Mouse (Mus musculus) right cerebral cortex, postnatal 36 days (tissue): ENCODE measurements around the gene Pth2r.

Source experiments
- DNase-seq, 2 experiments: peaks; one replicate each; pipeline ENCODE4 v3.0.0; 2022; ENCODE audit warnings: low spot score in 2 of 2, mixed read lengths in 1 of 2

Pth2r gene

DNA sequence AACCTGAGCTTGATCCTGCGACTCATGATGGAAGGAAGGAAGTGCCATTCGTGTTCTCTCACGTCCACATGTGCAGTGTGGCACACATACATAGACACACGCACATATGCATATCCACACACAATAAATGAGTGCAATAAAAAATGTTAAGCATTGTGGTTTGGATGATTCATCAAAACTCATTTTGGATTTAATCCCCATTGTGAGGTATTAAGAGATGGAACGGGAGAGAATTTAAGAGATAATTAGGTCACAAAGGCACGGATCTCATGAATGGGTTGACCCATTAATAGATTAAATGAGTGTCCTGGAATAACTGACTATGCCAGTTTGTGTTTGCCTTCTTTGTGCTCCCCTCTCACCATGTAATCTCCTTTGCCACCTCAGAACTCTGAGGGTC lies at the start of gene Pth2r:
Gene Pth2r (plus strand): TSS at position 301 of the 400 bp plus-strand sequence.
- DNase-seq, result no peak

- no peak for DNase-seq
These were observed 44.1 kb upstream of the Pth2r start for GRCm38 (mm10) chr1:65237712-65238111.

- DNase-seq, result no peak
These were observed 36.2 kb upstream of the Pth2r start for GRCm38 (mm10) chr1:65245637-65246036.

GRCm38 (mm10) chr1:65280461-65280860 lies 1.4 kb upstream of the Pth2r start:
- no peak for DNase-seq

DNA sequence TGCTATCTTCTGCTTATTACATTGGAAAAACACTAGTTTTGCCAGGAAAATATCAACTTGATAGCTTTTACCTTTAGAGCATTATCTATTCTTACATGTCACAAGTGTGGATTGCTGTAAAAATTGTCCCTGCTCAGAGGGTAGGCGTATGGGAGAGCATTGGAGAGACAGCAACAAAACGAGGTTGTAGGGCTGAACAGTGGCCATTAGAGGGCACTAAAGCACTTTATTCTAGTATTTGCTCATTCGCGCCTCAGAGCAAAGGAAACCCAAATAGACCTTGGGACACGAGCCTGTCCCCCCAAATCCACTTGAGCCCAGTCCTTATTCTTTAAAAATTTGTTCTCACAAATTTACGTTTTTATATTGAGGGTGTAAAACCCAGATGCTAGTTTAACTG lies 910 bp downstream of the Pth2r start:
- peak; percentile 30 to 58 for DNase-seq

DNA sequence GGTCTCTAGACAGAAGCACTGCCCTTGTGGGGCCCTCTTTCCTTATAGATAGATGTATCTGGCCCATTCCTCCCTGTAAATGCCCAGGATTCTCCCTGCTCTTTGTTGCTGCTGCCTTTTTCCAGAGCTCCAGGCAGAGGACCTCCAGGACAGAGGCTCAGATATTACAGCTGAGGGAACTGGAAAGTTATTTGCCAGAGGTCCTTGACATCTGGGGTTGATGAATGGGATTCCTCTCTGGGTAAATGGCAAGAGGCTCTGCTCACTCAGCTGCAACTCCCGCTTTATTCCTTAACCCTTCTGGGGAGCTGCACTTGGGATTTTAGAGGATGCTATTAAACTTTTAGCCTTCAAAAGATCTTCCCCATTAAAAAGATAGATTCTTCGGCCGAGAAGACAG lies 26.6 kb downstream of the Pth2r start:
- no peak for DNase-seq

DNA sequence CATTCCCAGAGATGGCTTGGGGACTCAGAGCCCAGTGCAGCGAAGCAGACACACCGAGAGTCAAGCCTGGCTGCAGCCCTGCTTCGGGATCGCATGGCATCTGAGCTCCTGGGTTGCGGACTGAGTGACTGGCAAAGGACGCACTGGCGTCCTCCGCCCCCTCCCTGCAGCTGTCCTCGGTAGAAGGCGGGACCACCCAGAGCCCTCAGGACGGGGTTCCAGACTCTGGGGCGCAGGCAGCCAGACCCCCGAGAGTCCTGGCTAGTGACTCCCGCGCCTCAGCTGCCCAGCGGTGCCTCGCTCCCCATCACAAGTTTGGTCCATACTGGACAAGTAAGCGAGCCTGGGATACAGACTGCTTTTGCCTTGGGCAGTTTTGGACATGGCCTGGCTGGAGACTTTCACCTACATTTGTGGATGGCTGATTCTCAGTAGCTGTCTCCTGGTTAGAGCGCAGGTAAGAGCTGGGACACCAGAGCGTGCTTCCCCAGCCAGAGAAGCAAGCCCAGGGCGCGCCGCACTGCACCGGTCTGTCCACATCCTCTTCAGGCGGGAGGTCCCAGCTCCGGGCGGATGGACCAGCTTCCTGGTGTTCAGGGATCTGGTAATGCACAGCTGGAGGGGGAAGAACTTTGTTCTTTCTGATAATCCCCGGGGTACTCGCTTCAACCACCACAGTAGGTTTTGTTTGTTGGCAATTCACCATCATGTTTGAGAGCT lies 29.5 kb downstream of the Pth2r start:
- DNase-seq, result peak; percentile 6 to 14

DNA sequence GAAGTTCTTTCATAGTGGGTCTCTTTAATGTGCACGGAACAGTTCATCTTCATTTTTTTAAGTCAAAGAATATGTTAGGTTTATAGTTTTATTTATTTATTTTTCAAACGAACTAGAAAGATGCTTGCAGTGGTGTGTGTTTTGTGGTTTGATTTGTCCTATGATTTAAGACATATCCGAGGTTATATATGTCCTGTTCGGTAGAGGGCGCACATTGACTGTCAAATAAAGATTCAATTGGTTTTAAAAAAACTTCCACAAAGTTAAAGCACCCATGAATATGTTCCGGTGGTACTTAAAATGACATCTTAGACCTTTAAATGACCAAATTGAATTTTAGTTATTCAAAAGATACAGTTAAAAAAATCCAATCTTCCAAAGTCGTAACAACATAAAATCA lies 30.3 kb downstream of the Pth2r start:
- peak in 1 of 2 experiments; percentile 28 for DNase-seq

GRCm38 (mm10) chr1:65312896-65313295 lies 31.0 kb downstream of the Pth2r start:
- DNase-seq, result no peak

DNA sequence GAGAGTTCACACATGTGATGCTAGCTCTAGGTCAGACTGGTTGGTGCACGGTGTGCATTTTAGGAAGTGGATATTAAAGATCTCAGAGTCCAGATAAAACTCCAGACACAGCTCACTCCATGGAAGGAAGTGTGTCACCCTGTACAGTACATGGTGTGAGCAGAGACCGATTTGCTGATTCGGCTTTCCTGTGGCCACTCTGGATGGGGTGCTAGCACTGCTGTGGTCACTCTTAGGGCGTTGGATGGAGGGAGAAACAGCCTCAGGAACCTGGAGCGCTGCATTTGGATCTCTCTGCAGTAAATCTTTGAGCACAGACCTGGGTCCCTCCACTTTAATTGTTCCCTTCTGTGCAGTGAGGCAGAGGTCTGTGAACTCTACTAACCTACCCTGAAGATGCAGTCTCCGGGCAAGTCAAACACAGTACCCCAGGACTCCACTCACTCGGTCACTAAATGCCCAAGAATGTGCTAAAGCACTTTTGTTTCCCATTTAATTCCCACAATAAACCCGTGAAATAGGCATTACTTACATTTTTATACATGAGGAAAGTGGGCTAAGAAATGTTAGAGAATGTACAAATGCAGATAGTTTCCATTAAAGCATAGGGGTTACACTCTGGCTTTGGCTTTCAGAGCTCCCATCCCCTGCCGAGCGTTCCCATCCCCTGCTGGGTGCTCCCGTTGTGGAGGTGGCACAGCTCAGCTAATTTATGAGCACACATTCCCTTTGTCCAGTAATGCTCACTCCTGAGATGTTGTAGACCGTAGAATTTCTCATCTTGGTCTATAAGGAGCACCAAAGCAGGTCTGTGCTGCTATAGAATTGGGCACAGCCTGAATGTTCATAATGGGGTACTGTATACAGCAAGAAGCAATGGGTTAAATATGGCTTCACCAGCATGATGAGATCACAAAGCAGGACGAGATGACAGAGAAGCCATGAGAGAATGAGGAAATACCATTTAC lies 32.5 kb downstream of the Pth2r start:
- DNase-seq, result no peak

GRCm38 (mm10) chr1:65315022-65315407 lies 33.2 kb downstream of the Pth2r start:
- DNase-seq, result no peak

GRCm38 (mm10) chr1:65334026-65334425 lies 52.2 kb downstream of the Pth2r start:
- DNase-seq, result peak; percentile 51 to 80

DNA sequence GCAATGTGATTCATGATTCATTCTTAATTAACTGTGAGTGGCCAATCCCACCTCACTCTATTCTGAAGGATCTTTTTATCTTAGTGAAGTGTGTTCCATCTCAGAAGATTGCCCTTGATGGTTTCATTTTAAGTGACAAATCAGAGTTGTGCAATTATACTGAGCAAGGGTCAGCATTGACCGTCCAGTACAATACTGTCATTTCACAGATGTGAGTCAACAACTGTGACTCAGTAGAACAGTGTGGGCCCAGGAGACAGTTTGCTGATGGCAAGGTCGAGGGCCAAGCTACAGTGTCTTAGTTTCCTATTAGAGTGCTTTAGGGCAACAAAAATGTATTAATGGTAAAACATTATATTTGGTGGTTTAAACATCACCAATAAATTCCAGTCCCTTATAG lies 55.9 kb downstream of the Pth2r start:
- DNase-seq, result no peak

DNA sequence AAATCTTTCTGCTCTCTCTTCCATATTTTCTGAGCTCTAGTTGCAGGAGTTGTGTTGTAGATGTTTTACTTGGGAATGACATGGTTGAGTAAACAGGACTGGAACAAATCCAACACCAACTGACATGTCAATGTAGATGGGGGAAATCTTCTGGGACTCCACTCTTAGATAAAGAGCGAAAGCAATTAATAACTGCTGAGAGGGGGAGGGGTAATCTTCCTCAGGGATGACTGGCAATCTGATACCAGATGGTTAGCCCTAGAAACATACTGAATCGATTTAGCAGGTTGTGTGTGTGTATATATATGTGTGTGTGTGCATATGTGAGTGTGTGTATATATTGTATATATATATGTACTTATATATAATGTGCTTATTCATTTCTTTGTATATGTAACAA lies 58.4 kb downstream of the Pth2r start:
- DNase-seq, result no peak

GRCm38 (mm10) chr1:65352979-65353378 lies 71.1 kb downstream of the Pth2r start:
- DNase-seq, result no peak

GRCm38 (mm10) chr1:65354153-65354552 lies 72.3 kb downstream of the Pth2r start:
- no peak for DNase-seq

GRCm38 (mm10) chr1:65388328-65388727 lies 106.5 kb downstream of the Pth2r start:
- peak in 1 of 2 experiments; percentile 5 for DNase-seq

DNA sequence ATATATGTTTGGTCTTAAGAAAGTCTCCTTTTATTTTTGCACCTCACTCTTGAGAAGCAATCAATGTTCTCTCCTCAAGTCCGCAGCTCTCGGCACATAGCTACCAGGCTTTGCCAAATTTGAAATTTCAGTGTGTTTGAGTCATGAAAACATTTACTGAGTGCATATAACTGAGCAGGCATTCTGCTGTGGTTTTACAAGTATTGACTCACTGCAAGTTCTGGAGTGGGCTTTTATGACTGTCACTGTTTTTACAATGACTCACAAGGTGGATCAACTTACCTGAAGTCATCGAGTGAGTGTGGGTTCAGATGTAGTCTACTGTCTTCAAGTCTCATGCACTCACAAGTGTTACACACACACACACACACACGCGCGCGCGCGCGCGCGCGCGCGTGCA lies 107.8 kb downstream of the Pth2r start:
- no peak for DNase-seq

DNA sequence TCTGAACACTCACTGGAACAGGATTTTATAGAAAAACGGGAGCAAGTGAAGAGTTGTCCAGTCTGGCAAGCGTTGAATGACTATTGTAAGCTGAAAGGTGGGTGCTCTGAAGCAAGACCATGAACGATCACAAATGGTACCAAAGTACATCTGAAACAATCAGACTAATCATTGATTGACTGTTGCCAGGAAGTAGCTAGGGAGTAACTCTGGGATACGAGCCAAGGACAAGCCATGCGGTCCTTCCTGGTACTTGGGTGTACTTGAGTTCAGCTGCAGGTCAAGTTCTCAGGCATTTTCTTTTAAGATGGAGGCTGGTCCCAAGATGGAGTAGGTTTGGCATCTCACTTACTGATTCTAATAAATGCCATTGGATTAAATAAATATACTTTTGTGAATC lies 125.6 kb downstream of the Pth2r start:
- DNase-seq, result no peak

DNA sequence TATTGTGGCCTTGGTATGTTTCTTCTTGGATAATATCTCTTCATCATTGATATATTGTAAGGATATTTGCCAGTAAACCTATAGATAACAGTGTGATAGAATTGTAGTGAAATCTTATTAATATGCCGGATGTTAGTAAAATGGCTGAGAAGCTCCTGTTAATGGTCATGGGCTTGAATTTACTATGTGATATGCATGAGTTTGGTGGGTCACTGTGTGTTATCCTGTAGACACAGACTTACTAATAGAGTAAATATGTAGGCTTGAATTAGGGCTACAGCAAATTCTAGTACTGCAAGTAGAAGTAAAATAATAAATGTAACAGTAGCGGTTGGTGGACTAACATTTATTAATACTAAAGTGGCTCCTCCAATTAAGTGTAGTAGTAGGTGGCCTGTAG lies 139.1 kb downstream of the Pth2r start:
- DNase-seq, result no peak

GRCm38 (mm10) chr1:65422501-65423010 lies 140.7 kb downstream of the Pth2r start:
- no peak for DNase-seq
